Mouse (Mus musculus) brain, embryonic 14.5 days (tissue): ENCODE data around the gene Mtnr1a.

Source experiments
- CTCF ChIP-seq: fragments of 200-500 bp; IDR thresholded peaks from 2 replicates; pipeline ENCODE4 v1.5.1; 2012; ENCODE audit warnings: inconsistent platforms, mild to moderate bottlenecking, moderate library complexity, borderline replicate concordance; ENCODE audit not compliant: insufficient read depth, insufficient read length; ENCODE audit errors: extremely low read depth
- POLR2A ChIP-seq: fragments of 200-500 bp; IDR thresholded peaks from 2 replicates; pipeline ENCODE4 v1.6.1; 2012; ENCODE audit warnings: mild to moderate bottlenecking, inconsistent platforms, borderline replicate concordance; ENCODE audit not compliant: poor library complexity, insufficient read depth, insufficient read length, severe bottlenecking; ENCODE audit errors: extremely low read depth

GRCm38 (mm10) chr8:45110813-45111104 lies 41.8 kb downstream of the Mtnr1a start:
- TF ChIP-seq CTCF (no peak), POLR2A (no peak)
